Mouse (Mus musculus) forebrain, embryonic 14.5 days (tissue): ENCODE measurements at regions not wholly inside any gene's neighbourhood (a gene's known extent, or its start where the extent isn't known, plus 50 kb on each side); places are given as distances from the start of the nearest gene placed in this dataset.
A peak's percentile ranks its signal among the peaks of the same experiment; 100 is the strongest.

Source experiments
- ATAC-seq: fragments of 200-750 bp; cut with Nextera tagmentation; 2 replicates; pipeline ENCODE4 v1.8.0; 2017; ENCODE audit warnings: mild to moderate bottlenecking, moderate library complexity
- DNase-seq: peaks from one replicate; pipeline ENCODE4 v3.0.0-alpha.2; 2015; ENCODE audit warnings: low spot score
- H3K27ac ChIP-seq: fragments of 300-500 bp; sonication (generic); 2 replicates; pipeline ENCODE4 v1.5.1; 2014; ENCODE audit warnings: low read depth, mild to moderate bottlenecking, control low read depth, low read length, moderate library complexity
- H3K27me3 ChIP-seq: fragments of 300-500 bp; sonication (generic); replicated peaks from 2 replicates; pipeline ENCODE4 v1.6.1; 2014; ENCODE audit warnings: low read length, control low read depth, mixed read lengths; ENCODE audit not compliant: control insufficient read depth, insufficient read depth
- H3K36me3 ChIP-seq: fragments of 300-500 bp; sonication (generic); 2 replicates; pipeline ENCODE4 v1.6.1; 2014; ENCODE audit warnings: low read length, control low read depth; ENCODE audit not compliant: control insufficient read depth, insufficient read depth
- H3K4me1 ChIP-seq: fragments of 300-500 bp; sonication (generic); 2 replicates; pipeline ENCODE4 v1.6.1; 2014; ENCODE audit warnings: antibody characterized with exemption, low read length, control low read depth; ENCODE audit not compliant: control insufficient read depth, insufficient read depth
- H3K4me2 ChIP-seq: fragments of 300-500 bp; sonication (generic); 2 replicates; pipeline ENCODE4 v1.6.1; 2014; ENCODE audit warnings: mild to moderate bottlenecking, control low read depth, low read length
- H3K4me3 ChIP-seq: fragments of 300-500 bp; sonication (generic); 2 replicates; pipeline ENCODE4 v1.5.1; 2014; ENCODE audit warnings: low read depth, low read length, control low read depth
- H3K9ac ChIP-seq: fragments of 300-500 bp; sonication (generic); 2 replicates; pipeline ENCODE4 v1.6.1; 2014; ENCODE audit warnings: mild to moderate bottlenecking, low read length, control low read depth, moderate library complexity
- H3K9me3 ChIP-seq: fragments of 300-500 bp; sonication (generic); replicated peaks from 2 replicates; pipeline ENCODE4 v1.6.1; 2016; ENCODE audit warnings: low read length, control low read depth, mixed read lengths; ENCODE audit not compliant: control insufficient read depth
- WGBS: fragments of 180-500 bp; shearing (Covaris S2); extraction: QIAGEN DNeasy Blood & Tissue Kit; methylation state at CpG from one replicate; pipeline ENCODE4 v1.1.7; 2014; 5-methylcytosine and 5-hydroxymethylcytosine counted together

DNA sequence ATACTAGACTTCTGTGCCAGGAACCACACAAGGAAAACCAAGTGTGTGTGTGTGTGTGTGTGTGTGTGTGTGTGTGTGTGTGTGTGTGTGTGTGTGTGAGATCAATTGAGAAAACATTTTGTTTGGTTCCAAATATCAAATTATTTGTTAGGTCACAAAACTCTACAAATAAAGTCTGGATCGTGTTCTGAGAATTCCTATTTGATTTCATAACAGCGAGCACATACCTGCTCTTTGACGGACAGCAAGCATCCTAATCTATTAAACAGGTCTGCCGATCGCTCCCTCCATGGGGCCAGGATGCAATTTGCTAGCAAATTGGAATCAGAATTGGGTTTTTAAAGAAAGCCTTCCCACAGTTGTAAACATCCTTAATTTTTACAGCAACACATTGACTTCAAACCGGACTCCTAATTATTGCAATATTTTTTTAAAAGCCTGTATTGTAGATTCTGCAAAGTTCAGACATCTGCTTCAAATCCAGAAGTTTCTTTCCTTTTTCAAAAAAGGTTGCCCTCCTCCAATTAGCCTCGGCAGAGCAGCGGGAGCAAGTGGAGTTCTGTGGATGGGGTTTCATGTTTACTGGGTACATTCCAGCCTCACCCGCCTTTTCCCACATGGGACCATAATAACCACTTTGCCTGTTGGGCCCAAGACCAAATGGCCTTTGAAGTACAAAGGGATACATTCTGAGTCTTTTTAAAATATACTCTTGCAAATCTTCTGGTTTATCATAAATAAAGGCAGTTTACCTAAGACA lies 223.2 kb downstream of the Fam49a start:
- Histone ChIP-seq H3K9me3 (no peaks in the 10 kb centered on the region), H3K4me2 (no peak overlapping the region), H3K9ac (no peak overlapping the region), H3K27ac (no peak overlapping the region), H3K4me3 (no peak overlapping the region), H3K27me3 (no peaks in the 10 kb centered on the region), H3K4me1 (no peaks in the 10 kb centered on the region), H3K36me3 (no peaks in the 10 kb centered on the region)
- WGBS, result 82% methylated on average over 9 of the region's 9 CpGs
- DNase-seq (no peak), ATAC-seq (no peak)

DNA sequence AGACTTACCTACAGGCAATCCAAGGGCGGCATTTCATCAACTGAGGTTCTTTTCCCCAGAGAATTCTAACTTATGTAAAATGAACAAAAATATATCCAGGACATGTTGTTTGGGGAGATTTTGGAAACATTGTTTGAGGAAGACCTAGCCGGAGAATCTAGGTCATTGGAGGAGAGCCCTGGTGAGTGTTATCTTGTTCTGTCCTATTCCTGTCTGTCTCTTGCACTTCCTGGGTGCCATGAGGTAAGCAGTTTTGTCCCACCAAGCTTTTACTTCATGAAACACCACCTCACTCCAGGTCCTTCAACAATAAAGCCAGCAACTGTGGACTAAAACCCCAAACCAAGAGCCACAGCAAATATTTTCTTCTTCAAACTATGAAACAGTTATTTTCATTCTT lies 218.5 kb downstream of the Fam49a start:
- no peak for DNase-seq
- Histone ChIP-seq H3K27ac (no peak overlapping the region), H3K4me3 (no peak overlapping the region), H3K27me3 (no peaks in the 10 kb centered on the region), H3K9me3 (no peaks in the 10 kb centered on the region), H3K4me1 (no peaks in the 10 kb centered on the region), H3K36me3 (no peaks in the 10 kb centered on the region), H3K9ac (no peak overlapping the region), H3K4me2 (no peak overlapping the region)
- 97% methylated on average over 2 of the region's 2 CpGs for WGBS
- ATAC-seq, result no peak

DNA sequence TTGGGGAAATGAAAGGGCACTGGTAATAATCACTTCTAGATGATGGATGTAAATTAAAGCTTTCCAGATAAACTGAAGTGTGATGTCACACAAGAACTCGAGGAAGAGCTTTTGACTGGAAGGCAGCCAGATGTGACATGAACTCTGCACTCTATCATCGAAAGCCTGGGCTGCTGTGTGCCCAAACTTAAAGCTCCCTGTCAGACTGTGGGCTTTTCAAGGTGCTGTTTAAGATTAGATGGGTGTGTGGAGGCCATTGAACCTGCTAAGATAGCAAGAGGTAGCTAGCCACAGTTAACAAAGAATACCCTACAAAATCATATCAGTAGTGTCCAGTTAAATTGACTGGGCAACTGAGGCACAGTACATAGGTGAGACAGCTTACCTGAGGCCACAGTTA lies 190.1 kb downstream of the Fam49a start:
- Histone ChIP-seq H3K4me1 (no peaks in the 10 kb centered on the region), H3K36me3 (no peaks in the 10 kb centered on the region), H3K9ac (no peak overlapping the region), H3K4me3 (no peak overlapping the region), H3K27me3 (no peaks in the 10 kb centered on the region), H3K4me2 (no peak overlapping the region), H3K9me3 (no peaks in the 10 kb centered on the region), H3K27ac (no peak overlapping the region)
- no peak for DNase-seq
- 76% methylated on average over 2 of the region's 2 CpGs for WGBS
- no peak for ATAC-seq

DNA sequence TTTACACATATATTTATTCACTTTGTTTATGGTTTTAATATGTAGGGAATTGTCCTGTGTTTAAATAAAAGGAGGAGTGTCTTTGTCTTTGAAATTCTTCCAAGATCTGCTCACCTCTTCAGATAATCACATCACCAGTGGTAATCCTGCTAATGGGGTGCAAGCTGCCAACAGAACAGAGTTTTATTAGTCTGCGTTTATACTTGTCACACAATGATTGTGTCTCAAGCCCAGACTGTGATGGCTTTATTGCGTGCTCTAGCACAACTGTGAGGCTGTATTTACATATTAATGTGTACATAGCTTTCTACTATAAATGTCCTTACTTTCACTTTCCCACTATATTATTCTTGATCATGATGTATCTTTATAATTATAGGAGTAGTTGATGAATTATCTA lies 184.8 kb downstream of the Fam49a start:
- H3K9me3 ChIP-seq, result no peaks in the 10 kb centered on the region
- H3K27ac ChIP-seq, result no peak overlapping the region
- peak; percentile 62 for ATAC-seq
- DNase-seq, result peak; percentile 71
- WGBS, result 7% methylated on average over 2 of the region's 2 CpGs
- H3K4me3 ChIP-seq, result no peak overlapping the region
- H3K36me3 ChIP-seq, result no peaks in the 10 kb centered on the region
- H3K9ac ChIP-seq, result no peak overlapping the region
- H3K27me3 ChIP-seq, result no peaks in the 10 kb centered on the region
- no peak overlapping the region for H3K4me2 ChIP-seq
- H3K4me1 ChIP-seq, result peaks cover 4% of the 10 kb centered on the region; the same call in 1 of the 2 replicates

DNA sequence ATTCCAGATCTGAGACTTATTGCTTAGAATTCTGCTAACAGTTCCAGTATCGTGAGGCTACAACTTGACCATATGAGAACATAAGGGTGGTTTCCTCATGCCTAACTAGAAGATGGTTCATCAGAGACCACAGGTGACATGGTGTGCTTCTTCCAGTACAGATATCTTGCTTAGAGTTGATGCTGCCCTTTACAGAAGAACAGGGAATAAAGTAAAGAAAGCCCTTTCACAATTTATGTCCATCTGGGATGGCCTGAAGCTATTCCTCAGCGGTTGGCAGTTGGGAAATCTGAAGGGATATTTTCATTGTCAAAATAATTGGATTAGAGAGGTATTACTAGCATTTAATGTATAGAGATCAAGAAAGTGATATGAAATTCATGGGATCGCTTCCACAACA lies 184.3 kb downstream of the Fam49a start:
- WGBS, result 70% methylated on average over 3 of the region's 3 CpGs
- Histone ChIP-seq H3K27ac (no peak overlapping the region), H3K9me3 (no peaks in the 10 kb centered on the region), H3K9ac (no peak overlapping the region), H3K4me3 (no peak overlapping the region), H3K27me3 (no peaks in the 10 kb centered on the region), H3K4me2 (no peak overlapping the region), H3K36me3 (no peaks in the 10 kb centered on the region), H3K4me1 (peaks cover 4% of the 10 kb centered on the region; the same call in 1 of the 2 replicates)
- ATAC-seq (no peak), DNase-seq (no peak)

DNA sequence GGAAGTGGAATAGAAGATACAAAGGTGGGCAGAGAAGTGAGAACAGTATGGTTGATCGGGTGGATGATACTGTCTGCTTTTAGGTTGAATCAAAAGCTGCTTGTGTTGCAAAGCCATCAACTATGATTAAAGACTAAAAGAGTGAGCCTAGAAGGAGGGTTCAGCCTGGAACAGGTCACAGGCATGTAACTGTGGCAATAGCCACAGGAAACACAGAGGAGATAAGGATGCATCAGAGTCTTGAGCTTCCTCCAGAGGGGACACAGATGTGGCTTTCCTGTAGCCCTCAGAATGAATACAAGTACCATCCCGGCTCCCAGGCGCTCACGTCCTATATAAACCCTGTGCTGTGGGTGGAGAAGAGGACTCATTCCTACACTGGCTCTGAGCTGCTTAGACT lies 180.9 kb downstream of the Fam49a start:
- Histone ChIP-seq H3K9me3 (no peaks in the 10 kb centered on the region), H3K4me2 (no peak overlapping the region), H3K4me1 (peaks cover 4% of the 10 kb centered on the region; the same call in 1 of the 2 replicates), H3K27ac (no peak overlapping the region), H3K9ac (no peak overlapping the region), H3K27me3 (no peaks in the 10 kb centered on the region), H3K36me3 (no peaks in the 10 kb centered on the region), H3K4me3 (no peak overlapping the region)
- ATAC-seq, result no peak
- DNase-seq, result no peak
- 95% methylated on average over 4 of the region's 4 CpGs for WGBS

DNA sequence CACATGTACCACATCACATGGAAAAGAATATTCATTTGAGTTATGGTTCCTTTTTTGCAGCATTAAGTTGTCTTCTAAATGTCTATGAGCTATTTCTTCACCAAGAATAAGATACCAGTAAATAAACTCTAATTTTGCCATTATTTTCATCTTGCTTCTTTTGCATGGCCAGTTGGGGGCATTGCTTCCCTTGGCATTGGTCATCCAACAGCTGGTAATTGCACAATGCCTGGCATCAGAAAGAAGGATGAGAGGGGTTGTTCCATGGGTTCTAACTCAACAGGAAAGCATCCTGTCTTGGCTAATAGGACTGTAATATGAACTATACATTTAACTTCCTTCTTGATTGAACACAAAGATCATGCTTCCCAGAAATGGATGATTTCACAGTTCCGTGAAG lies 174.4 kb downstream of the Fam49a start:
- ATAC-seq, result no peak
- Histone ChIP-seq H3K9me3 (no peaks in the 10 kb centered on the region), H3K4me2 (no peak overlapping the region), H3K27me3 (no peaks in the 10 kb centered on the region), H3K4me3 (no peak overlapping the region), H3K4me1 (no peaks in the 10 kb centered on the region), H3K27ac (no peak overlapping the region), H3K9ac (no peak overlapping the region), H3K36me3 (no peaks in the 10 kb centered on the region)
- no peak for DNase-seq
- WGBS, result 96% methylated on average over 1 of the region's 1 CpGs

DNA sequence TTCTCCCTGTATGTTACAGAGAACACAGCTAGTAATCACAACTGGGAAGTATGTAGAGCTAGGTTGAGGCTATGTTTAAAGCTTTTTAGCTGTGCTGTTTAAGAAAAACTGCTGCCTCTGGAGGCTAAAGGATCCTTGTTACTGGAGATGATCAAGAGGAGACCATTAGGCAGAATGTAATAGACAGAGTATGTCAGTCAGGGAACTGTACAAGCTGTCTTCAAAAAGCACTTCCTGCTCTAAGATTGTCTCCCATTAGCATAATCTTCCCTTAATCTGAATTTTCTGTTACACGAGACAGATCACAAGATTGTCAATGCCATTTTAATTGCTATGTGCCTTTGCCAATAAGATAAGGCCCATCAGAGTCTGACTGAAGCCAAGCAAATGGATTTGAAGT lies 170.7 kb downstream of the Fam49a start:
- Histone ChIP-seq H3K27me3 (no peaks in the 10 kb centered on the region), H3K4me1 (no peaks in the 10 kb centered on the region), H3K27ac (no peak overlapping the region), H3K4me3 (no peak overlapping the region), H3K36me3 (no peaks in the 10 kb centered on the region), H3K4me2 (no peak overlapping the region), H3K9me3 (no peaks in the 10 kb centered on the region), H3K9ac (no peak overlapping the region)
- WGBS, result 39% methylated on average over 1 of the region's 1 CpGs
- ATAC-seq (0 out of 2 replicates have a peak, but pooled peaks have one; percentile 26), DNase-seq (peak; percentile 31)
